Mouse (Mus musculus): ENCODE data around the gene Ank2. TPM values are rescaled to one million over a fixed set of nuclear protein-coding genes. Genes with fewer than 3 reads are reported as not detected.
A peak's percentile ranks its signal among the peaks of the same experiment; 100 is the strongest.

The Ank2 gene
- polyA plus RNA-seq, 1 experiment from 2014 or later, result 47.1 TPM

GRCm38 (mm10) chr3:127023992-127024391 is 475.2 kb downstream of the Ank2 start:
- no peaks in the 10 kb centered on the region for H3K27me3 ChIP-seq
- 94% methylated on average over 4 of the region's 4 CpGs for WGBS
- no peak overlapping the region for H3K9ac ChIP-seq
- ATAC-seq (ENCODE audit: insufficient number of reproducible peaks, insufficient read depth, low FRiP score, low TSS enrichment), result no peak
- H3K9me3 ChIP-seq, result no peaks in the 10 kb centered on the region
- no peak overlapping the region for H3K4me3 ChIP-seq
- H3K36me3 ChIP-seq, result no peaks in the 10 kb centered on the region
- H3K27ac ChIP-seq, result no peak overlapping the region
- H3K4me1 ChIP-seq, result peaks cover 4% of the 10 kb centered on the region; the same call in 1 of the 2 replicates
- no peak overlapping the region for H3K4me2 ChIP-seq (replicated peaks)

- no peak overlapping the region for H3K4me2 ChIP-seq (replicated peaks)
- no peaks in the 10 kb centered on the region for H3K36me3 ChIP-seq
- no peaks in the 10 kb centered on the region for H3K9me3 ChIP-seq
- 81% methylated on average over 1 of the region's 1 CpGs for WGBS
- no peak overlapping the region for H3K27ac ChIP-seq
- no peaks in the 10 kb centered on the region for H3K27me3 ChIP-seq
- no peak overlapping the region for H3K4me3 ChIP-seq
- no peak for ATAC-seq (ENCODE audit: insufficient number of reproducible peaks, insufficient read depth, low FRiP score, low TSS enrichment)
- peaks cover 5% of the 10 kb centered on the region; the same call in 1 of the 2 replicates for H3K4me1 ChIP-seq
- no peak overlapping the region for H3K9ac ChIP-seq
Observed at GRCm38 (mm10) chr3:127020167-127020566, 479.0 kb downstream of the Ank2 start.

GRCm38 (mm10) chr3:127019728-127020127 is 479.4 kb downstream of the Ank2 start:
- no peak overlapping the region for H3K9ac ChIP-seq
- no peaks in the 10 kb centered on the region for H3K9me3 ChIP-seq
- H3K36me3 ChIP-seq, result no peaks in the 10 kb centered on the region
- 74% methylated on average over 3 of the region's 3 CpGs for WGBS
- H3K4me2 ChIP-seq (replicated peaks), result no peak overlapping the region
- no peak overlapping the region for H3K4me3 ChIP-seq
- peaks cover 5% of the 10 kb centered on the region; the same call in 1 of the 2 replicates for H3K4me1 ChIP-seq
- peak; percentile 56; the same call in 1 of the 2 replicates for ATAC-seq (ENCODE audit: insufficient number of reproducible peaks, insufficient read depth, low FRiP score, low TSS enrichment)
- 0 out of 2 replicates have a peak overlapping the region, but pooled peaks have one; percentile 41 for H3K27ac ChIP-seq
- no peaks in the 10 kb centered on the region for H3K27me3 ChIP-seq

GRCm38 (mm10) chr3:127019109-127019508 is 480.0 kb downstream of the Ank2 start:
- H3K4me3 ChIP-seq, result no peak overlapping the region
- H3K4me2 ChIP-seq (replicated peaks), result no peak overlapping the region
- H3K27me3 ChIP-seq, result no peaks in the 10 kb centered on the region
- no peak overlapping the region for H3K9ac ChIP-seq
- no peaks in the 10 kb centered on the region for H3K36me3 ChIP-seq
- H3K9me3 ChIP-seq, result no peaks in the 10 kb centered on the region
- peak overlapping the region; percentile 41; the same call in 1 of the 2 replicates for H3K27ac ChIP-seq
- peaks cover 5% of the 10 kb centered on the region; the same call in 1 of the 2 replicates for H3K4me1 ChIP-seq
- no peak for ATAC-seq (ENCODE audit: insufficient number of reproducible peaks, insufficient read depth, low FRiP score, low TSS enrichment)
- WGBS, result 33% methylated on average over 6 of the region's 6 CpGs

GRCm38 (mm10) chr3:127017523-127017922 is 481.6 kb downstream of the Ank2 start:
- no peaks in the 10 kb centered on the region for H3K27me3 ChIP-seq

GRCm38 (mm10) chr3:127015596-127015995 is 483.6 kb downstream of the Ank2 start:
- Histone ChIP-seq H3K27me3 (no peaks in the 10 kb centered on the region), H3K4me2 (replicated peaks) (no peak overlapping the region), H3K9ac (no peak overlapping the region), H3K4me1 (peaks cover 5% of the 10 kb centered on the region; the same call in 1 of the 2 replicates), H3K9me3 (no peaks in the 10 kb centered on the region), H3K4me3 (no peak overlapping the region), H3K36me3 (no peaks in the 10 kb centered on the region), H3K27ac (no peak overlapping the region)
- ATAC-seq (ENCODE audit: insufficient number of reproducible peaks, insufficient read depth, low FRiP score, low TSS enrichment), result no peak
- 84% methylated on average over 6 of the region's 6 CpGs for WGBS

More at GRCm38 (mm10) chr3:127017523-127017922, 481.6 kb downstream of the Ank2 start:
- H3K4me1 ChIP-seq, result peaks cover 5% of the 10 kb centered on the region; the same call in 1 of the 2 replicates
- H3K36me3 ChIP-seq, result no peaks in the 10 kb centered on the region
- no peak overlapping the region for H3K4me3 ChIP-seq
- no peaks in the 10 kb centered on the region for H3K9me3 ChIP-seq
- no peak for ATAC-seq (ENCODE audit: insufficient number of reproducible peaks, insufficient read depth, low FRiP score, low TSS enrichment)
- 80% methylated on average over 3 of the region's 3 CpGs for WGBS
- no peak overlapping the region for H3K9ac ChIP-seq
- H3K4me2 ChIP-seq (replicated peaks), result no peak overlapping the region
- H3K27ac ChIP-seq, result no peak overlapping the region

GRCm38 (mm10) chr3:127015175-127015574 is 484.0 kb downstream of the Ank2 start:
- no peak for ATAC-seq (ENCODE audit: insufficient number of reproducible peaks, insufficient read depth, low FRiP score, low TSS enrichment)
- Histone ChIP-seq H3K9me3 (no peaks in the 10 kb centered on the region), H3K4me2 (replicated peaks) (no peak overlapping the region), H3K9ac (no peak overlapping the region), H3K27ac (no peak overlapping the region), H3K36me3 (no peaks in the 10 kb centered on the region), H3K4me1 (peaks cover 5% of the 10 kb centered on the region; the same call in 1 of the 2 replicates), H3K27me3 (no peaks in the 10 kb centered on the region), H3K4me3 (no peak overlapping the region)
- WGBS, result 76% methylated on average over 6 of the region's 6 CpGs

GRCm38 (mm10) chr3:127013976-127014375 is 485.2 kb downstream of the Ank2 start:
- Histone ChIP-seq H3K9me3 (no peaks in the 10 kb centered on the region), H3K36me3 (no peaks in the 10 kb centered on the region), H3K4me3 (no peak overlapping the region), H3K27ac (no peak overlapping the region), H3K4me1 (peaks cover 1% of the 10 kb centered on the region; the same call in 1 of the 2 replicates), H3K4me2 (replicated peaks) (no peak overlapping the region), H3K9ac (no peak overlapping the region), H3K27me3 (no peaks in the 10 kb centered on the region)
- no peak for ATAC-seq (ENCODE audit: insufficient number of reproducible peaks, insufficient read depth, low FRiP score, low TSS enrichment)
- WGBS, result 85% methylated on average over 4 of the region's 4 CpGs

GRCm38 (mm10) chr3:127012525-127012924 is 486.6 kb downstream of the Ank2 start:
- 55% methylated on average over 8 of the region's 8 CpGs for WGBS
- Histone ChIP-seq H3K36me3 (0 out of 2 replicates have a peak, but pooled peaks cover 4% of the 10 kb centered on the region), H3K4me1 (no peaks in the 10 kb centered on the region), H3K9ac (no peak overlapping the region), H3K4me2 (replicated peaks) (no peak overlapping the region), H3K27ac (no peak overlapping the region), H3K4me3 (no peak overlapping the region), H3K9me3 (no peaks in the 10 kb centered on the region), H3K27me3 (no peaks in the 10 kb centered on the region)
- no peak for ATAC-seq (ENCODE audit: insufficient number of reproducible peaks, insufficient read depth, low FRiP score, low TSS enrichment)

GRCm38 (mm10) chr3:127005898-127006673 is 493.1 kb downstream of the Ank2 start:
- 89% methylated on average over 9 of the region's 9 CpGs for WGBS
- no peak overlapping the region for H3K4me2 ChIP-seq (replicated peaks)
- H3K27me3 ChIP-seq, result no peaks in the 10 kb centered on the region
- H3K36me3 ChIP-seq, result 0 out of 2 replicates have a peak, but pooled peaks cover 4% of the 10 kb centered on the region
- H3K9me3 ChIP-seq, result no peaks in the 10 kb centered on the region
- ATAC-seq (ENCODE audit: insufficient number of reproducible peaks, insufficient read depth, low FRiP score, low TSS enrichment), result peak; percentile 49; the same call in 1 of the 2 replicates
- H3K4me1 ChIP-seq, result no peaks in the 10 kb centered on the region
- no peak overlapping the region for H3K9ac ChIP-seq
- no peak overlapping the region for H3K4me3 ChIP-seq
- H3K27ac ChIP-seq, result no peak overlapping the region

GRCm38 (mm10) chr3:127004860-127005633 is 494.1 kb downstream of the Ank2 start:
- no peak overlapping the region for H3K27ac ChIP-seq
- no peak overlapping the region for H3K9ac ChIP-seq
- H3K36me3 ChIP-seq, result 0 out of 2 replicates have a peak, but pooled peaks cover 4% of the 10 kb centered on the region
- H3K4me1 ChIP-seq, result no peaks in the 10 kb centered on the region
- WGBS, result 81% methylated on average over 9 of the region's 9 CpGs
- no peak overlapping the region for H3K4me3 ChIP-seq
- ATAC-seq (ENCODE audit: insufficient number of reproducible peaks, insufficient read depth, low FRiP score, low TSS enrichment), result no peak
- H3K9me3 ChIP-seq, result no peaks in the 10 kb centered on the region
- H3K27me3 ChIP-seq, result no peaks in the 10 kb centered on the region
- no peak overlapping the region for H3K4me2 ChIP-seq (replicated peaks)
